Mouse (Mus musculus) stomach, postnatal 0 days (tissue): Measurements from ENCODE around the gene Tet3.

Experiments
- CTCF ChIP-seq: IDR thresholded peaks from 2 replicates; pipeline ENCODE4 v1.5.1; 2016; ENCODE audit warnings: antibody characterized with exemption, low read depth, mild to moderate bottlenecking, moderate library complexity
- EP300 ChIP-seq: optimal IDR thresholded peaks from 2 replicates; pipeline ENCODE3; 2016; ENCODE audit warnings: antibody characterized with exemption

DNA sequence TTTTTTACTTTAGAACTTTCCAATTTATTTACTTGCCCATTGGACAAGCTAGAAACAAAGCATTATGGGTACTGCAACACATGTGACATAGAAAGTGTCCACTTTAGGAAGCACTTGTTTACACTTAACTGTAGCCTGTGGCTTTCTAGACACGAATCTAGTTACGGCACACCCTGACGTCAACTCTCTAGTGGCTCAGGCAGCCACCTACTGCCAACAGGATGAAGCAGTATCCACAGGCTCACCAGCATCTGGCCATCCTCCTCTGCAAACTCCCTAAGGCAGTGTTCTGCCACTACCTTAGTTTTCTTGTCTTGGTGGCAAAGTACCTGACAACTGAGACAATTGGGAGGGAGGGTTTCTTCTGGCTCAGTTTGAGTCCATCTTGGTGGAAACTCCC is 44.5 kb upstream of the Tet3 start:
- TF ChIP-seq CTCF (no peak), EP300 (no peak)
